Comparison of ENCODE assay signal across 24 mouse cellular contexts in the genomic region with DNA sequence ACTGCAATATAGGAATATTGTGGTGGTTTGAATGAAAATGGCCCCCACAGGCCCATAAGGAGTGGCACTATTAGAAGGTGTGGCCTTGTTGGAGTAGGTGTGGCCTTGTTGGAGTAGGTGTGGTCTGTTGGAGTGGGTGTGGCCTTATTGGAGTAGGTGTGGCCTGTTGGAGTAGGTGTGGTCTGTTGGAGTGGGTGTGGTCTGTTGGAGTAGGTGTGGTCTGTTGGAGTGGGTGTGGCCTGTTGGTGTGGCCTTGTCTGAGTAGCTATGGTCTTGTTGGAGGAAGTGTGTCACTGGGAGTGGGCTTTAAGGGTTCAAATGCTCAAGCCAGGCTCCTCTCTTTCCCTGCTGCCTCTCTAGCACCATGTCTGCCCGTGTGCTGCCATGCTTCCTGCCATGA.
A peak's percentile ranks its signal among the peaks of the same experiment; 100 is the strongest.
DNase-seq lines count a peak whose midpoint lies in the region; ATAC-seq lines count a peak whose summit lies in the region.
"Had no signal": no experiment of that assay in that cellular context is flagged by ENCODE, and none has a peak within 500 bp of the region (broad histone marks: within the 10 kb centered on the region; RNA-seq: fewer than 3 reads in every experiment).

No protein-coding gene starts in this region.

- peaks cover 5% of the 10 kb centered on the region; the same call in 1 of the 2 replicates for H3K4me1 ChIP-seq in liver, embryonic 13.5 days (replicated peaks)
- 0 out of 2 replicates have a peak, but pooled peaks cover 6% of the 10 kb centered on the region for H3K4me1 ChIP-seq in liver, embryonic 12.5 days
- H3K4me1 ChIP-seq: liver, embryonic 15.5 days; stomach, embryonic 15.5 days had no signal

- 67% methylated on average over 1 of the region's 1 CpGs for WGBS in liver, embryonic 13.5 days (ENCODE audit: insufficient replicate concordance)
- no CpG with 5 or more reads among the region's 1 CpGs for WGBS in liver, embryonic 12.5 days (ENCODE audit: insufficient replicate concordance)

- no peaks in the 10 kb centered on the region for H3K36me3 ChIP-seq in liver, embryonic 13.5 days
- H3K36me3 ChIP-seq in liver, embryonic 12.5 days: no peaks in the 10 kb centered on the region
- H3K36me3 ChIP-seq: embryonic facial prominence, embryonic 15.5 days; limb, embryonic 12.5 days; liver, embryonic 15.5 days; stomach, embryonic 15.5 days had no signal

- no peaks in the 10 kb centered on the region for H3K9me3 ChIP-seq in liver, embryonic 13.5 days (replicated peaks)
- H3K9me3 ChIP-seq in liver, embryonic 12.5 days (replicated peaks): no peaks in the 10 kb centered on the region
- H3K9me3 ChIP-seq: embryonic facial prominence, embryonic 15.5 days; limb, embryonic 12.5 days; liver, embryonic 15.5 days; stomach, embryonic 15.5 days had no signal

- H3K27ac ChIP-seq in liver, embryonic 13.5 days: no peak overlapping the region
- no peak overlapping the region for H3K27ac ChIP-seq in liver, embryonic 12.5 days
- H3K27ac ChIP-seq: embryonic facial prominence, embryonic 15.5 days; limb, embryonic 12.5 days; liver, embryonic 15.5 days; stomach, embryonic 15.5 days had no signal

- H3K9ac ChIP-seq in liver, embryonic 13.5 days: no peak overlapping the region
- no peak overlapping the region for H3K9ac ChIP-seq in liver, embryonic 12.5 days
- H3K9ac ChIP-seq: embryonic facial prominence, embryonic 15.5 days; limb, embryonic 12.5 days; liver, embryonic 15.5 days; stomach, embryonic 15.5 days had no signal

- peaks cover 13% of the 10 kb centered on the region; the same call in 1 of the 2 replicates for H3K27me3 ChIP-seq in liver, embryonic 13.5 days
- peaks cover 14% of the 10 kb centered on the region; the same call in 1 of the 2 replicates for H3K27me3 ChIP-seq in liver, embryonic 12.5 days (replicated peaks)

- peak; percentile 4 for DNase-seq in CD4-positive, CD25-positive, alpha-beta regulatory T cell, adult 2 months (ENCODE audit: low read depth, low spot score)
- DNase-seq in liver, embryonic 13.5 days: peak; percentile 5
- peak; percentile 22 for DNase-seq in c-Kit-positive CD71-positive TER-119-negative erythroid progenitor cells, embryonic 14.5 days (ENCODE audit: low read depth)
- DNase-seq in heart, adult 18-20 months: no peak
- no peak for DNase-seq in adrenal gland, postnatal 10 days
- DNase-seq: cerebellum, adult 8-10 months; kidney, adult 9 months; kidney, postnatal 14 days; layer of hippocampus, postnatal 36 days; lung, postnatal 4 days; right cerebral cortex, adult 18-20 months; right cerebral cortex, postnatal 4 days; thymus, postnatal 25 days had no signal

- H3K4me3 ChIP-seq in liver, embryonic 13.5 days (replicated peaks): no peak overlapping the region
- no peak overlapping the region for H3K4me3 ChIP-seq in liver, embryonic 12.5 days
- H3K4me3 ChIP-seq: embryonic facial prominence, embryonic 15.5 days; limb, embryonic 12.5 days; liver, embryonic 15.5 days; myocyte; stomach, embryonic 15.5 days had no signal

- no peak for ATAC-seq in CD4-positive, CD25-positive, alpha-beta regulatory T cell, adult 4 months
- 0 out of 2 replicates have a peak, but pooled peaks have one; percentile 20 for ATAC-seq in liver, embryonic 13.5 days (ENCODE audit: low read depth)
- ATAC-seq in liver, embryonic 12.5 days: no peak
- ATAC-seq: hindbrain, embryonic 16.5 days; intestine, embryonic 16.5 days; midbrain, embryonic 16.5 days had no signal

- no peak overlapping the region for H3K4me2 ChIP-seq in liver, embryonic 13.5 days
- no peak overlapping the region for H3K4me2 ChIP-seq in liver, embryonic 12.5 days
- H3K4me2 ChIP-seq: embryonic facial prominence, embryonic 15.5 days; heart, embryonic 11.5 days; limb, embryonic 12.5 days; liver, embryonic 15.5 days; stomach, embryonic 15.5 days had no signal

Comparison
In these comparisons a context has a peak if more than half of its experiments do, and no peak if none do; other contexts are left out.
1. DNase-seq: peak in CD4-positive, CD25-positive, alpha-beta regulatory T cell, adult 2 months (single experiment), liver, embryonic 13.5 days (single experiment) and c-Kit-positive CD71-positive TER-119-negative erythroid progenitor cells, embryonic 14.5 days (single experiment); none in heart, adult 18-20 months (0 of 2) and adrenal gland, postnatal 10 days (single experiment).